Mouse (Mus musculus) lung, embryonic 15.5 days (tissue): ENCODE results near the gene Helb. TPM values are rescaled to one million over a fixed set of nuclear protein-coding genes. Genes with fewer than 3 reads are reported as not detected.
"Not testable (repeated sequence)": the region's sequence is repeated elsewhere in the genome, so short reads cannot be mapped to it uniquely, and the experiment has no call there.

Source experiments
- ATAC-seq: fragments of 200-750 bp; cut with Nextera tagmentation; 2 replicates; pipeline ENCODE4 v1.8.0; 2017; ENCODE audit warnings: moderate number of reproducible peaks, borderline replicate concordance; ENCODE audit not compliant: low FRiP score, low TSS enrichment; ENCODE audit errors: extremely low read depth
- H3K27ac ChIP-seq: fragments of 300-500 bp; sonication (generic); 2 replicates; pipeline ENCODE4 v1.5.1; 2015; ENCODE audit warnings: moderate library complexity, mild to moderate bottlenecking, inconsistent platforms
- H3K27me3 ChIP-seq: fragments of 300-500 bp; sonication (generic); 2 replicates; pipeline ENCODE4 v1.6.1; 2015; ENCODE audit warnings: inconsistent platforms
- H3K36me3 ChIP-seq: fragments of 300-500 bp; sonication (generic); 2 replicates; pipeline ENCODE4 v1.6.1; 2015; ENCODE audit warnings: inconsistent platforms
- H3K4me1 ChIP-seq: fragments of 300-500 bp; sonication (generic); 2 replicates; pipeline ENCODE4 v1.6.1; 2015; ENCODE audit warnings: inconsistent platforms
- H3K4me2 ChIP-seq: fragments of 300-500 bp; sonication (generic); 2 replicates; pipeline ENCODE4 v1.6.1; 2015; ENCODE audit warnings: inconsistent platforms, mild to moderate bottlenecking, moderate library complexity
- H3K4me3 ChIP-seq: fragments of 300-500 bp; sonication (generic); 2 replicates; pipeline ENCODE4 v1.5.1; 2015; ENCODE audit warnings: mild to moderate bottlenecking, inconsistent platforms
- H3K9ac ChIP-seq: fragments of 300-500 bp; sonication (generic); 2 replicates; pipeline ENCODE4 v1.6.1; 2015; ENCODE audit warnings: inconsistent platforms
- H3K9me3 ChIP-seq: fragments of 300-500 bp; sonication (generic); 2 replicates; pipeline ENCODE4 v1.6.1; 2016; ENCODE audit warnings: inconsistent platforms
- WGBS: fragments of 180-500 bp; shearing (Covaris S2); methylation state at CpG from one replicate; pipeline ENCODE4 v1.1.7; 2015; 5-methylcytosine and 5-hydroxymethylcytosine counted together
- polyA plus RNA-seq: library from polyadenylated mRNA; unstranded; fragments of >200 nt; fragmentation: Nextera tagmentation; extraction: Ambion mirVana; gene quantifications from 2 replicates; pipeline ENCODE4 v1.2.1, GENCODE M21; 2015

The Helb gene
- polyA plus RNA-seq, 1 experiment from 2014 or later = 5.2 TPM

GRCm38 (mm10) chr10:120124801-120125464, 12.1 kb upstream of the Helb start:
- Histone ChIP-seq H3K27me3 (no peaks in the 10 kb centered on the region), H3K4me2 (no peak overlapping the region), H3K9me3 (no peaks in the 10 kb centered on the region), H3K36me3 (no peaks in the 10 kb centered on the region), H3K9ac (no peak overlapping the region), H3K4me3 (no peak overlapping the region), H3K27ac (no peak overlapping the region), H3K4me1 (no peaks in the 10 kb centered on the region)
- WGBS = 50% methylated on average over 7 of the region's 7 CpGs
- 0 out of 2 replicates have a peak, but pooled peaks have one; percentile 52 for ATAC-seq

GRCm38 (mm10) chr10:120123721-120124120, 10.9 kb upstream of the Helb start:
- H3K9ac ChIP-seq = no peak overlapping the region
- no peaks in the 10 kb centered on the region for H3K4me1 ChIP-seq
- no peak overlapping the region for H3K27ac ChIP-seq
- H3K4me3 ChIP-seq = no peak overlapping the region
- no peaks in the 10 kb centered on the region for H3K27me3 ChIP-seq
- 81% methylated on average over 3 of the region's 3 CpGs for WGBS
- no peaks in the 10 kb centered on the region for H3K36me3 ChIP-seq
- H3K9me3 ChIP-seq = no peaks in the 10 kb centered on the region
- ATAC-seq = no peak
- H3K4me2 ChIP-seq = no peak overlapping the region

DNA sequence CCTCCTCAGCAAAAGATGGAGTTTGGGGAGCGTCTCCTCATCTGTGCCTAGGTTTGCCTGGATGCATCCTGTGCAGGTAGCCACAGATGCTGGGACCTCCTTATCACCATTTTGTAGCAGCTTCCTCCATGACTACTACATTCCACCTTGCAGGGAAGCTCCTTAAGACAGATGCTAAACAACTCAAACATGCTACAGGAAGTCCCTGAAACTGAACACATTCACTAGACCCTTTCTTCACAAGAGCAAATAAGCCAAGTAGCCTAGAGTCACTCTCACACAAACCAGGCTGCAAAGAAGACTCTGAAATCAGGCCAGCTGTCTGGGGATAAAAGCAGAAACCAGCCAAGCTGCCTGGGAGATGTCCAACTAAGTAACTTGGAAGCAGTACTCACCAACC, 2.5 kb upstream of the Helb start:
- Histone ChIP-seq H3K27me3 (no peaks in the 10 kb centered on the region), H3K9ac (no peak overlapping the region), H3K9me3 (no peaks in the 10 kb centered on the region), H3K36me3 (no peaks in the 10 kb centered on the region), H3K4me3 (no peak overlapping the region), H3K4me2 (no peak overlapping the region), H3K27ac (no peak overlapping the region), H3K4me1 (peaks cover 8% of the 10 kb centered on the region; the same call in 1 of the 2 replicates)
- ATAC-seq = no peak
- WGBS = 85% methylated on average over 1 of the region's 1 CpGs

DNA sequence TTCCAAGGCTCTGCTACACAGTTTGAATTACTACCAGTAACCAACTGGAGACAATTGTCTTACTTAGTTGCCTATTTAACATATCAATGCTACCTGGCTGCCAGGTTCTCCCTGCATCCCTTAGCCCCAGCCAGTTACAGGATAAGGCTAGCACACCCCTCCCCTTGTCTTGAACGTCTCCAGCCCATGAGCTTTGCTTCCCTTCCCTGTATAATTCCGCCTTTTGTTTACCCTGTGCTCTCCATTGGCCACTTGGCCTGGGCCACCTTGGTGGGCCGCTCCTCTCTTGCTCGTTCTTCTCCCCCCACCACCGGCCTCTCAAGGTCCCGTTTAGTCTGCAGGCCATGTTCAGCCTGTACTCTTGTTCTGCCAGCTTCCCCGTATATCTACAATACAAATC, 1.7 kb upstream of the Helb start:
- Histone ChIP-seq H3K4me1 (peaks cover 8% of the 10 kb centered on the region; the same call in 1 of the 2 replicates), H3K4me2 (no peak overlapping the region), H3K4me3 (no peak overlapping the region), H3K27ac (no peak overlapping the region), H3K9ac (no peak overlapping the region), H3K27me3 (no peaks in the 10 kb centered on the region), H3K36me3 (no peaks in the 10 kb centered on the region), H3K9me3 (no peaks in the 10 kb centered on the region)
- WGBS = 33% methylated on average over 7 of the region's 7 CpGs
- no peak for ATAC-seq

GRCm38 (mm10) chr10:120113980-120114379, 1.2 kb upstream of the Helb start:
- ATAC-seq = no peak
- 80% methylated on average over 6 of the region's 6 CpGs for WGBS
- no peak overlapping the region for H3K9ac ChIP-seq

DNA sequence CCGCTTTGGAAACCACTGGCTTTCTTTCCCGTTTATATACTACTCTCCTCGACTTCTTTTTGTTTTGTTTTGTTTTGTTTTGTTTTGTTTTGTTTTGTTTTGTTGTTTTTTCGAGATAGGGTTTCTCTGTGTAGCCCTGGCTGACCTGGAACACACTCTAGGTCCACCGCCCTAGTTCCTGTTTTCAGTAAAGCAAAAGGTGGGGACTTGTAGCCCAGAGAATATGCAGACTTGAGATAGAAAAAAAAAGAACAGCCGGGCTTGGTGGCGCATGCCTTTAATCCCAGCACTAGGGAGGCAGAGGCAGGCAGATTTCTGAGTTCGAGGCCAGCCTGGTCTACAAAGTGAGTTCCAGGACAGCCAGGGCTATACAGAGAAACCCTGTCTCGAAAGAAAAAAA, 695 bp upstream of the Helb start:
- H3K36me3 ChIP-seq, H3K9me3 ChIP-seq, H3K27ac ChIP-seq, H3K27me3 ChIP-seq, H3K9ac ChIP-seq, ATAC-seq, H3K4me1 ChIP-seq: not testable (repeated sequence)
- Histone ChIP-seq H3K4me3 (peak overlapping the region; percentile 85), H3K4me2 (peak overlapping the region; percentile 90)
- 57% methylated on average over 9 of the region's 9 CpGs for WGBS

More at GRCm38 (mm10) chr10:120113980-120114379, 1.2 kb upstream of the Helb start:
- no peak overlapping the region for H3K27ac ChIP-seq
- no peaks in the 10 kb centered on the region for H3K27me3 ChIP-seq
- H3K9me3 ChIP-seq = no peaks in the 10 kb centered on the region
- peaks cover 8% of the 10 kb centered on the region; the same call in 1 of the 2 replicates for H3K4me1 ChIP-seq
- H3K4me2 ChIP-seq = no peak overlapping the region
- H3K4me3 ChIP-seq = no peak overlapping the region
- no peaks in the 10 kb centered on the region for H3K36me3 ChIP-seq

DNA sequence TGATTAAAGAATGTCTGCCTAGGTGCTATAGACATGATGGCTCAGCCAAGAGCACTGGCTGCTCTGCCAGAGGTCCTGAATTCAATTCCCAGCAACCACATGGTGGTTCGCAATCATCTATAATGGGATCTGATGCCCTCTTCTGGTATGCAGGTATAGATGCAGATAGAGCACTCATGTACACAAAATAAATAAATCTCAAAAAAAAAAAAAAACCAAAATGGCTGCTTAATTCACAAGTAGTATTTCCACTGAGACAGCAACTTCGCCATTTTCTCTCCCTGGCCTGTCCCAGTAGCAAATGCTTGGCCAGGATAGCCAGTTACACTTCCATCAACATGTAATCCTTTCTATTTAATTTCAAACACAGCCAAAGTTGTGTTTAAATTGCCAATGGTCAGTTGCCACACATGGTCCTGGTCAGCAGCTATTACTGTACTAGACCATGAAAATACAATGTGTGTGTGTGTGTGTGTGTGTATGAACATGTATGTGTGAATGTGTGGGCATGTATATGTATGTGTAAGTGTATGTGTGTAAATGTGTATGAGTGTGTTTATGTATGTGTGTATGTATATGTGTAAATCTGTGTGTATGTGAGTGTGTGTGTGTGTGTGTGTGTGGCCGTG, 982 bp downstream of the Helb start:
- no peak for ATAC-seq
- Histone ChIP-seq H3K27ac (no peak overlapping the region), H3K9me3 (no peaks in the 10 kb centered on the region), H3K4me2 (peak overlapping the region; percentile 90), H3K36me3 (no peaks in the 10 kb centered on the region), H3K27me3 (no peaks in the 10 kb centered on the region), H3K4me1 (peaks cover 8% of the 10 kb centered on the region; the same call in 1 of the 2 replicates), H3K9ac (0 out of 2 replicates have a peak overlapping the region, but pooled peaks have one; percentile 60), H3K4me3 (peak overlapping the region; percentile 85)
- 71% methylated on average over 3 of the region's 3 CpGs for WGBS

DNA sequence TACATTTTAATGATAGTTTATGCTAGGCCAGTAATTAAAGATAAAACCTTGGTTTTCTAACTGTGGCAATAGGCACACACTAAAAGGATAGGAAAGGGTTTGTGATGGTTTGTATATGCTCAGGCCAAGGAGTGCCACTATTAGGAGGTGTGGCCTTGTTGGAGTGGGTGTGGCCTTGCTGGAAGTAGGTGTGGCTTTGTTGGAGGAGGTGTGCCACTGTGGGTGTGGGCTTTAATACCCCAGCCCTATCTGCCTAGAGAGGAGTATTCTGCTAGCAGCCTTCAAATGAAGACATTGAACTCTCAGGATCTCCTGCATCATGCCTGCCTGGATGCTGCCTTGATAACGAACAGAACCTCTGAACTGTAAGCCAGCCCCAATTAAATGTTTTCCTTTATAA, 12.0 kb downstream of the Helb start:
- Histone ChIP-seq H3K4me3 (no peak overlapping the region), H3K27me3 (no peaks in the 10 kb centered on the region), H3K4me2 (no peak overlapping the region), H3K27ac (no peak overlapping the region), H3K36me3 (peaks cover 5% of the 10 kb centered on the region; the same call in 1 of the 2 replicates), H3K4me1 (no peaks in the 10 kb centered on the region), H3K9ac (no peak overlapping the region), H3K9me3 (no peaks in the 10 kb centered on the region)
- WGBS = 83% methylated on average over 1 of the region's 1 CpGs
- no peak for ATAC-seq

- Histone ChIP-seq H3K36me3 (0 out of 2 replicates have a peak, but pooled peaks cover 4% of the 10 kb centered on the region), H3K27ac (no peak overlapping the region), H3K4me3 (no peak overlapping the region), H3K9me3 (no peaks in the 10 kb centered on the region), H3K9ac (no peak overlapping the region), H3K4me2 (no peak overlapping the region), H3K27me3 (no peaks in the 10 kb centered on the region), H3K4me1 (no peaks in the 10 kb centered on the region)
- ATAC-seq = no peak
- 65% methylated on average over 5 of the region's 5 CpGs for WGBS
Measured at GRCm38 (mm10) chr10:120097564-120097963, 15.2 kb downstream of the Helb start.

GRCm38 (mm10) chr10:120095716-120096115, 17.1 kb downstream of the Helb start:
- Histone ChIP-seq H3K4me2 (no peak overlapping the region), H3K9me3 (no peaks in the 10 kb centered on the region), H3K36me3 (0 out of 2 replicates have a peak, but pooled peaks cover 12% of the 10 kb centered on the region), H3K4me1 (no peaks in the 10 kb centered on the region), H3K27me3 (no peaks in the 10 kb centered on the region), H3K27ac (no peak overlapping the region), H3K4me3 (no peak overlapping the region), H3K9ac (no peak overlapping the region)
- 89% methylated on average over 5 of the region's 5 CpGs for WGBS
- ATAC-seq = no peak

DNA sequence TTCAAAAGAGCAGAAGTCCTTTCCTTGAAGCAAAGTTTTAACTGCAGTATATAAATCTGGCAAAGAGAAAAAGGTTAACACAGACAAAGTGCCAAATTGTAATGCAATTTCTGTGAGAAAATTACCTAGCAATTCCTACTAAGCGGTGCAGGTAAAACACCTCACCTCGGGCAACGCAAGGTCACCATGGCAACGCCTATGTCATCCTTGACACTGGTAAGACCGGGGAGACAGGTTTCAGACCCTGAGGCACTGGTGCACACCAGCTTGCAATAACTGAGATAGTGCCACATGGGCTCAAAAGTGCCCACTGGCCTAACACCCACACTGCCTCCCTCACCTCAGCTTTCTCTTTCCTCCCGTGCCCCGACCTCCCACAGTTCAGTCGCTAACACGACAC, 17.7 kb downstream of the Helb start:
- Histone ChIP-seq H3K4me1 (no peaks in the 10 kb centered on the region), H3K27ac (no peak overlapping the region), H3K9me3 (no peaks in the 10 kb centered on the region), H3K36me3 (0 out of 2 replicates have a peak, but pooled peaks cover 12% of the 10 kb centered on the region), H3K4me2 (no peak overlapping the region), H3K27me3 (no peaks in the 10 kb centered on the region), H3K4me3 (no peak overlapping the region), H3K9ac (no peak overlapping the region)
- WGBS = 75% methylated on average over 9 of the region's 9 CpGs
- no peak for ATAC-seq

DNA sequence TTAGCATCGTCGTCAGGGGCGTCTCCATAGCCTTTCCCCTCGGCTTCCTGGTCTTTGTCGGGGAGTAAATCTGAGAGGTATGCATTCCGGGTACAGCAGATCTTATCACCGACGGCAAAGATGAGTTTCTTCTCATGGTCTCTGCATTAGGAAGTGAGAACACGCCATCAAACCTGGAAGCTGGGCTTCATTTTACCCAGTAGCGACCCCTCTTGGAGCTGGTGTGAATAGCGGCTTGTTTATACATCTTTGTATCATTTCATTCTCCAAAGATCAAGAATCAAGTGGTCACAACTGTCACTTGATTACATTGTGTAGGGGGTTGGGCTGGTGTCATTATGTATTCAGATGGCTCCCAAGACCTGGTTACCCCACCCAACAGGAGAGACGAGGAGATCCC, 20.2 kb downstream of the Helb start:
- H3K27ac ChIP-seq = no peak overlapping the region
- no peaks in the 10 kb centered on the region for H3K4me1 ChIP-seq
- H3K4me3 ChIP-seq = no peak overlapping the region
- 91% methylated on average over 12 of the region's 12 CpGs for whole genome bisulfite sequencing
- no peaks in the 10 kb centered on the region for H3K9me3 ChIP-seq
- 0 out of 2 replicates have a peak, but pooled peaks cover 12% of the 10 kb centered on the region for H3K36me3 ChIP-seq
- no peak overlapping the region for H3K4me2 ChIP-seq
- no peak for ATAC-seq
- H3K27me3 ChIP-seq = no peaks in the 10 kb centered on the region
- H3K9ac ChIP-seq = no peak overlapping the region
